Mouse (Mus musculus) stomach, adult 2 months (tissue): ENCODE data around the gene Golph3l. TPM values are rescaled to one million over a fixed set of nuclear protein-coding genes. Genes with fewer than 3 reads are reported as not detected.

ENCODE experiments used
- polyA plus RNA-seq: library from polyadenylated mRNA; depleted of rRNA; stranded (reverse); fragments of >200 nt; gene quantifications from 2 replicates; pipeline ENCODE4 v1.2.3, GENCODE M21; 2012; rRNA removed

Gene Golph3l
- polyA plus RNA-seq = 0.96 and 1.3 TPM in 2 replicates

GRCm38 (mm10) chr3:95588604-95589086 is at the start of gene Golph3l:
Gene Golph3l (plus strand): TSS chr3:95588934.

DNA sequence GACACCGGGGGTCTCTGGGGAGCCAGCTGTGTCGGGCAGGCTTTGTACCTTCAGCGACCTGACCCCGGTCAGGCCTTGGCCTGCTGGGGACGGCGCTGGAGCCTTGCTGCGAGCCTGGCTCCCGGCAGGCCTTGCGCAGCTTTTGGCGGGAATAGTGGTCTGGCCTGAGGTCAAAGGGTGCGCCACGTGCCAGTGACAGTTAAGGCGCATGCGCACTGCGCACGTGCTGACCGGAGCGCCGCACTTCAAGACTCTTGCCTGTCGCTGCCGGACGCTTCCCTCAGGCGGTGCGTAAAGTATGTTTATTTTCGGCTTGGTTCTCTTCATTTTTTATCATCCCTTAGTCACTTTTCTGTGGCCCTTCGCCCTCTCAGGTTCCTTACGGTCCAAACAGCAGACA is 29.3 kb upstream of the Golph3l start, which contains the start of gene Hormad1:
TSS of gene Hormad1 (plus strand) at position 241 of the 400 bp plus-strand sequence.

DNA sequence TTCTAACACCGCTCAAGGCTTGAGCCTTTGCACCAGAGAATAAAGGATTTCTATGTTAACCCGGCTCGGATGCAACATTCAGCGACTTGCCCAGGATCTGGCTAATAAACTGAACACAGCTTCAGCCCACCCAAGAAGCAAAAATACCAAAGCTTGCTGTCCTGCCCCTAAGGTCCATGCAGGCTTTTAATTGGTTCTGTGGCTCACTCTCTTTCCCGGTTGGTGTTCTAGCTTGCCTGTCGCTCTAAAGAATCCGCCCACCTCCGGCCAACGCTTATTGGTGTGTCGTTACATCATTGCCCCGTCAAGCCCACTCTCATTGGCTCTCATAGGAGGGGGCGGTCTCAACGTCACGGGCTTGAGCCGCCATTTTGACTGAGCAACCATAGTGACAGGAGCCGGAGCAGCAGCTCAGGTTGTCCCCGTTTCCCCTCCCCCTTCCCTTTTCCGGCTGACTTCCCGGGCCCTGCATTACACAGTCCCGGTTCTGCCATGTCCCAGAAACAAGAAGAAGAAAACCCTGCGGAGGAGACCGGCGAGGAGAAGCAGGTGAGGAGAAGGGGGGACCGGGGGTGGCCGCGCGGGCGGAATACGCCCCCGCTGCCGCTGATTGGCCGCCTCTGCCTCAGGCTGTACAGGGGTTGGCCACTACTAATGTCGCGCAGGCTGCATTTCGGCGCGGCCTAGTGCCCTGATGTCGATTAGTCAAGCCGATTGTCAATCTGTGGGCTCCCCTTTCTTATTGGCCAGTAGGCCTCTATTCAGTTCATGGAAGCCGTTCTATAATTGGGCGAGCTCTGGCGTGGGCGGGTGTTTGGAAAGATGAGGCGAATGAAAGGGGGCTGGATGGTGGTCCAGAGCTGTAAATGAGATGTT is 36.1 kb downstream of the Golph3l start, which contains the start of gene Ensa:
TSS of gene Ensa (plus strand) at position 366 of the 876 bp plus-strand sequence.

GRCm38 (mm10) chr3:95658236-95658867 is 69.6 kb downstream of the Golph3l start, which contains the start of gene Mcl1:
Gene Mcl1 (plus strand): TSS chr3:95658788.

Other genes with a start within 250 kb of the Golph3l start
- gene Setdb1, start 231.7 kb upstream of the Golph3l start, polyA plus RNA-seq = 2.4 and 3.3 TPM in 2 replicates
- not detected in 2 replicates for gene 4930558C23Rik, start 186.1 kb upstream of the Golph3l start, polyA plus RNA-seq
- gene Arnt, start 154.5 kb upstream of the Golph3l start, polyA plus RNA-seq = 15.3 and 16.3 TPM in 2 replicates
- 1.2 and 2.1 TPM in 2 replicates for gene Ctsk, start 89.7 kb upstream of the Golph3l start, polyA plus RNA-seq
- gene Ctss, start 62.1 kb upstream of the Golph3l start, polyA plus RNA-seq = 1.7 and 2.6 TPM in 2 replicates
- gene Hormad1, start 29.3 kb upstream of the Golph3l start, polyA plus RNA-seq = not detected in 2 replicates
- gene Ensa, start 36.1 kb downstream of the Golph3l start, polyA plus RNA-seq = 2.5 and 3.0 TPM in 2 replicates
- 43.6 and 126 TPM in 2 replicates for gene Mcl1, start 69.9 kb downstream of the Golph3l start, polyA plus RNA-seq
- 28.5 and 29.1 TPM in 2 replicates for gene Adamtsl4, start 99.0 kb downstream of the Golph3l start, polyA plus RNA-seq
- gene Ecm1, start 150.6 kb downstream of the Golph3l start, polyA plus RNA-seq = 282 and 316 TPM in 2 replicates
- 17.0 and 18.6 TPM in 2 replicates for gene Tars2, start 171.3 kb downstream of the Golph3l start, polyA plus RNA-seq
- 1.9 and 2.9 TPM in 2 replicates for gene Rprd2, start 229.9 kb downstream of the Golph3l start, polyA plus RNA-seq